Mouse (Mus musculus): ENCODE results near the gene Dcaf8.

Gene Dcaf8

GRCm38 (mm10) chr1:172133535-172133934 is 14.3 kb upstream of the Dcaf8 start:
- Histone ChIP-seq H3K4me1 (replicated peaks; ENCODE audit: low read depth, low read length) (peaks cover 31% of the 10 kb centered on the region), H3K27me3 (ENCODE audit: insufficient read depth, low read length) (no peaks in the 10 kb centered on the region), H3K9me3 (ENCODE audit: low read length) (no peaks in the 10 kb centered on the region), H3K4me3 (replicated peaks; ENCODE audit: low read length) (no peak overlapping the region), H3K36me3 (ENCODE audit: insufficient read depth, low read length) (peaks cover 81% of the 10 kb centered on the region)
- TF ChIP-seq POU5F1 (IDR thresholded peaks at IDR 0.05; ENCODE audit: borderline replicate concordance, low read length) (no peak), NANOG (IDR thresholded peaks at IDR 0.05; ENCODE audit: borderline replicate concordance, low read length) (no peak), CTCF (conservative IDR thresholded peaks at IDR 0.05; ENCODE audit: low read length) (no peak)

- Histone ChIP-seq H3K36me3 (ENCODE audit: insufficient read depth, low read length) (peaks cover 75% of the 10 kb centered on the region), H3K27me3 (ENCODE audit: insufficient read depth, low read length) (no peaks in the 10 kb centered on the region), H3K9me3 (ENCODE audit: low read length) (no peaks in the 10 kb centered on the region), H3K4me3 (replicated peaks; ENCODE audit: low read length) (no peak overlapping the region), H3K4me1 (replicated peaks; ENCODE audit: low read depth, low read length) (peaks cover 26% of the 10 kb centered on the region)
- TF ChIP-seq CTCF (conservative IDR thresholded peaks at IDR 0.05; ENCODE audit: low read length) (no peak), POU5F1 (IDR thresholded peaks at IDR 0.05; ENCODE audit: borderline replicate concordance, low read length) (no peak), NANOG (IDR thresholded peaks at IDR 0.05; ENCODE audit: borderline replicate concordance, low read length) (no peak)
Observed at GRCm38 (mm10) chr1:172134072-172134471, 13.8 kb upstream of the Dcaf8 start.

GRCm38 (mm10) chr1:172140160-172140559 is 7.7 kb upstream of the Dcaf8 start:
- no peak overlapping the region for H3K4me3 ChIP-seq (replicated peaks; ENCODE audit: low read length)
- no peaks in the 10 kb centered on the region for H3K27me3 ChIP-seq (ENCODE audit: insufficient read depth, low read length)
- no peaks in the 10 kb centered on the region for H3K4me1 ChIP-seq (replicated peaks; ENCODE audit: low read depth, low read length)
- H3K9me3 ChIP-seq (ENCODE audit: low read length) = no peaks in the 10 kb centered on the region
- H3K36me3 ChIP-seq (ENCODE audit: insufficient read depth, low read length) = peaks cover 17% of the 10 kb centered on the region
- TF ChIP-seq NANOG (IDR thresholded peaks at IDR 0.05; ENCODE audit: borderline replicate concordance, low read length) = no peak
- no peak for TF ChIP-seq CTCF (conservative IDR thresholded peaks at IDR 0.05; ENCODE audit: low read length)
- no peak for TF ChIP-seq POU5F1 (IDR thresholded peaks at IDR 0.05; ENCODE audit: borderline replicate concordance, low read length)

GRCm38 (mm10) chr1:172140825-172141224 is 7.1 kb upstream of the Dcaf8 start:
- peaks cover 12% of the 10 kb centered on the region for H3K36me3 ChIP-seq (ENCODE audit: insufficient read depth, low read length)
- no peaks in the 10 kb centered on the region for H3K27me3 ChIP-seq (ENCODE audit: insufficient read depth, low read length)
- no peak for TF ChIP-seq CTCF (conservative IDR thresholded peaks at IDR 0.05; ENCODE audit: low read length)
- no peak for TF ChIP-seq POU5F1 (IDR thresholded peaks at IDR 0.05; ENCODE audit: borderline replicate concordance, low read length)
- no peak for TF ChIP-seq NANOG (IDR thresholded peaks at IDR 0.05; ENCODE audit: borderline replicate concordance, low read length)
- H3K4me1 ChIP-seq (replicated peaks; ENCODE audit: low read depth, low read length) = peaks cover 1% of the 10 kb centered on the region; the same call in 1 of the 2 replicates
- H3K4me3 ChIP-seq (replicated peaks; ENCODE audit: low read length) = no peak overlapping the region
- H3K9me3 ChIP-seq (ENCODE audit: low read length) = no peaks in the 10 kb centered on the region

GRCm38 (mm10) chr1:172141529-172141928 is 6.4 kb upstream of the Dcaf8 start:
- H3K36me3 ChIP-seq (ENCODE audit: insufficient read depth, low read length) = 0 out of 2 replicates have a peak, but pooled peaks cover 5% of the 10 kb centered on the region
- peaks cover 6% of the 10 kb centered on the region; the same call in 1 of the 2 replicates for H3K4me1 ChIP-seq (replicated peaks; ENCODE audit: low read depth, low read length)
- no peak overlapping the region for H3K4me3 ChIP-seq (replicated peaks; ENCODE audit: low read length)
- no peaks in the 10 kb centered on the region for H3K9me3 ChIP-seq (ENCODE audit: low read length)
- TF ChIP-seq POU5F1 (IDR thresholded peaks at IDR 0.05; ENCODE audit: borderline replicate concordance, low read length) (no peak), CTCF (conservative IDR thresholded peaks at IDR 0.05; ENCODE audit: low read length) (no peak), NANOG (IDR thresholded peaks at IDR 0.05; ENCODE audit: borderline replicate concordance, low read length) (no peak)
- H3K27me3 ChIP-seq (ENCODE audit: insufficient read depth, low read length) = no peaks in the 10 kb centered on the region

GRCm38 (mm10) chr1:172143570-172143969 is 4.3 kb upstream of the Dcaf8 start:
- Histone ChIP-seq H3K4me1 (replicated peaks; ENCODE audit: low read depth, low read length) (peaks cover 13% of the 10 kb centered on the region), H3K9me3 (ENCODE audit: low read length) (no peaks in the 10 kb centered on the region), H3K27me3 (ENCODE audit: insufficient read depth, low read length) (no peaks in the 10 kb centered on the region), H3K36me3 (ENCODE audit: insufficient read depth, low read length) (no peaks in the 10 kb centered on the region), H3K4me3 (replicated peaks; ENCODE audit: low read length) (no peak overlapping the region)
- TF ChIP-seq POU5F1 (IDR thresholded peaks at IDR 0.05; ENCODE audit: borderline replicate concordance, low read length) (no peak), CTCF (conservative IDR thresholded peaks at IDR 0.05; ENCODE audit: low read length) (peak; percentile 43)

GRCm38 (mm10) chr1:172148279-172148954 is 533 bp downstream of the Dcaf8 start:
- peaks cover 25% of the 10 kb centered on the region for H3K4me1 ChIP-seq (replicated peaks; ENCODE audit: low read depth, low read length)
- H3K36me3 ChIP-seq (ENCODE audit: insufficient read depth, low read length) = peaks cover 37% of the 10 kb centered on the region
- TF ChIP-seq CTCF (conservative IDR thresholded peaks at IDR 0.05; ENCODE audit: low read length) = no peak
- no peak for TF ChIP-seq NANOG (IDR thresholded peaks at IDR 0.05; ENCODE audit: borderline replicate concordance, low read length)
- no peak for TF ChIP-seq POU5F1 (IDR thresholded peaks at IDR 0.05; ENCODE audit: borderline replicate concordance, low read length)
- no peaks in the 10 kb centered on the region for H3K27me3 ChIP-seq (ENCODE audit: insufficient read depth, low read length)
- H3K9me3 ChIP-seq (ENCODE audit: low read length) = no peaks in the 10 kb centered on the region
- H3K4me3 ChIP-seq (replicated peaks; ENCODE audit: low read length) = peak overlapping the region; percentile 96

GRCm38 (mm10) chr1:172148955-172149815 is 1.3 kb downstream of the Dcaf8 start:
- TF ChIP-seq POU5F1 (IDR thresholded peaks at IDR 0.05; ENCODE audit: borderline replicate concordance, low read length) (no peak), NANOG (IDR thresholded peaks at IDR 0.05; ENCODE audit: borderline replicate concordance, low read length) (no peak), CTCF (conservative IDR thresholded peaks at IDR 0.05; ENCODE audit: low read length) (no peak)
- peaks cover 45% of the 10 kb centered on the region for H3K36me3 ChIP-seq (ENCODE audit: insufficient read depth, low read length)
- peaks cover 25% of the 10 kb centered on the region for H3K4me1 ChIP-seq (replicated peaks; ENCODE audit: low read depth, low read length)

More at GRCm38 (mm10) chr1:172148955-172149815, 1.3 kb downstream of the Dcaf8 start:
- Histone ChIP-seq H3K4me3 (replicated peaks; ENCODE audit: low read length) (peak overlapping the region; percentile 96), H3K27me3 (ENCODE audit: insufficient read depth, low read length) (no peaks in the 10 kb centered on the region), H3K9me3 (ENCODE audit: low read length) (no peaks in the 10 kb centered on the region)

All from E14TG2a.4 (cell line).